Mouse (Mus musculus): ENCODE measurements around the gene Ccnd3. TPM values are rescaled to one million over a fixed set of nuclear protein-coding genes. Genes with fewer than 3 reads are reported as not detected.
"Not testable (repeated sequence)": the region's sequence is repeated elsewhere in the genome, so short reads cannot be mapped to it uniquely, and the experiment has no call there.

Gene Ccnd3
- total RNA-seq, 2 experiments from 2014 or later = 93.8 to 126 TPM

DNA sequence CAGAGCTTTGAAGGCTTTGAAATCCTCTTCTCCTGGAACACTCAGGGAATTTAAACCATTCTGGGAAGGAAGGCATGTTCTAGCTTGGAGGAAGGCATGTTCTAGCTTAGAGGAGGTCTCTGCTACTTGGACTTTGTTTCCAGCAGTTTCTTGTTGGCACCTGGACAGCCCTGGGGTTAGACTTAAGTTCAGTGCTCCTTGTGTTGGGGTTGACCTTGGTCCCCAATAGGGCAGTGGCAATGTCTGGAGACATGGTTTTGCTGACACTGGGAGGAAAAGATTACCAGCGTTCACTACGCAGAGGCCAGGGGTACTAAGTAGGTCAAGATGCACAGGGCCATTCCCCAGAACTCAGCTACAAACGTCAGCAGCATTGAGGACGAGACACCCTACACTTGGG, 29.7 kb upstream of the Ccnd3 start:
- DNase-seq = no peak
- intact Hi-C loops (cut with DNase I) = no loop called here

DNA sequence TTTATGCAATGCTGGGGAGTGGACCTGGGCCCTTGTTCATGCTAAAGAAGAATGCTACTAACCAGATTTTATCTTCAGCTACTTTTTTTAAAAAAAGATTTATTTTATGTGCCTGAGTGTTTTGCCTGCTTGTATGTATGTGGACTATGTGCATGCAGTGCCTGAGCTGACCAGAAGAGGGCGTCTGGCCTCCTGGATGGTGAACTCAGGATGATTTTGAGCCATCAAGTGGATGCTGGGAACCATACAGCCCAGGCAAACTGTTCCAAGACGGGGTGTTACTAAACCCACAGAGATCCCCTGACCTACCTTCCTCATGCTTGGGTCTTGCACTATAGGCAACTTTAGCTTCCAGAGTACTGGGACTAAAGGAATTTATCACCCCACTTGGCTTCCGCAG, 29.1 kb upstream of the Ccnd3 start:
- intact Hi-C loops (cut with DNase I) = no loop called here
- DNase-seq = no peak

DNA sequence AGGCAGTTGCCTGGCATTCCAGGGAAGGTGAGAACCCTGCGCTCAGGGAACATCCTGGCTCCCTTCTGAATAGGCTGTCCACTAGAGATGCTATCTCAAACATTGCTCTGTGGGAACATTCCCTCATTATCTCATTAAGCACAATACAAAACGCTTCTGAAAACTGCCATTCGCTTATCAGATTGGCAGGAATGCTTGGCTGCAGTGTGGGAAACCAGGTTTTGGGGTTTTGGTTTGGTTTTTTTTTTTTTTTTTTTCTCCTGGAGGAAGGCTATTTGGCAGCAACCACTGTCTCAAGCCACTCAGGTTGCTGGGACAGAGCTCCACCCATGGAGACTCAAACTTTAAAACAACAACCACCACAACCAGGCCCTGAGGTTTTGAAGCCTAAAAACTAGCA, 25.0 kb upstream of the Ccnd3 start:
- intact Hi-C loops (cut with DNase I) = loop anchor here (5.0 kb wide), 2 partner anchors 93 to 108 kb away; partner anchors contain the start of gene Guca1b
- DNase-seq = no peak

DNA sequence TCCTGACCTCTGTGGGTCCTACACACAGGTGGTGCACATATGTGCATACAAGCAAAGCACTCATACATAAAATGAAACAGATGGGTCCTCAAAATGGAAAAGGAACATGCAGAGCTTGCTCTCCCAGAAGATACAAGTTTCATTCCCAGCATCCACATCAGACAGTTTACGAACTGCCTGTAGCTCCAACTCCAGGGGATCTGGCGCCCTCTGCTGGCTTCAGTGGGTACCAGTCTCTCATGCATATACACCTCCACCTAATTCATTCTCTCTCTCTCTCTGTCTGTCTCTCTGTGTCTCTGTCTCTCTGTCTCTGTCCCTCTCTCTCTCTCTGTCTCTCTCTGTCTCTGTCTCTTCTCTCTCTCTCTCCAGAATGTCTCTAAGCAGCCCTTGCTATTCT, 22.4 kb upstream of the Ccnd3 start:
- intact Hi-C loops (cut with DNase I) = loop anchor here (2.0 to 5.0 kb wide), 3 partner anchors 74 to 110 kb away; partner anchors contain the start of gene Guca1b

DNA sequence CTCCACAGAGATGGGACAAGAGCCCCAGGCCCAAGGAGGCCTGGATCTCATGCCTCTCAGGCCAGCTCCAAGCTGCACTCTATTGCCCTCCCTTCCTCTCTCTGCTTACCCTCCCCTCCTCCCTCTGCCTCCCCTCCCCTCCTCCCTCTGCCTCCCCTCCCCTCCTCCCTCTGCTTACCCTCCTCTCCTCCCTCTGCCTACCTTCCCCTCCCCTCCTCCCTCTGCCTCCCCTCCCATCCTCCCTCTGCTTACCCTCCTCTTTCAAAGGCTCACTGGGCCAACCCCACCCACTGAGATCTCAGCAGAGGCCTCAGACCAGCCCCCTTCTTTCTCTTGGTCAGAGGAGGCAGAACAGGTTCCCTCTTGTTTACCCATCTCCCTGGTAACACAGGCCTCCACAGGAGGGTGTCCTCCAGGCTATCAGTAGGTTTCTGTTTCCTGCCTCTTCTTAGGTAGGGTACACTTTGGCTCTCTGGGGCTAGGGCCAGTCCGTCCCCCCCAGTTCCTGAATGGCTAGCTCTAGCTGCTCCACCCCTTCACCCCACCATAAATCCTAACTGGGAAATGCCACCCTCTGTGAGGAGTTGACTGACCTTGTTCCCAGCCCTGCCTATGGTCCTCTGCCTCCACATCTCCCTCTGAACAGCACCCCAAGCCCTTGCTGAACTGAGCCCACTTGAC, 20.5 kb upstream of the Ccnd3 start:
- intact Hi-C loops (cut with DNase I) = loop anchor here (5.0 kb wide), 2 partner anchors 97 to 112 kb away; partner anchors contain the start of gene Guca1b
- DNase-seq = no peak

More for the DNA sequence above, 22.4 kb upstream of the Ccnd3 start:
- DNase-seq = peak; percentile 73 to 81

DNA sequence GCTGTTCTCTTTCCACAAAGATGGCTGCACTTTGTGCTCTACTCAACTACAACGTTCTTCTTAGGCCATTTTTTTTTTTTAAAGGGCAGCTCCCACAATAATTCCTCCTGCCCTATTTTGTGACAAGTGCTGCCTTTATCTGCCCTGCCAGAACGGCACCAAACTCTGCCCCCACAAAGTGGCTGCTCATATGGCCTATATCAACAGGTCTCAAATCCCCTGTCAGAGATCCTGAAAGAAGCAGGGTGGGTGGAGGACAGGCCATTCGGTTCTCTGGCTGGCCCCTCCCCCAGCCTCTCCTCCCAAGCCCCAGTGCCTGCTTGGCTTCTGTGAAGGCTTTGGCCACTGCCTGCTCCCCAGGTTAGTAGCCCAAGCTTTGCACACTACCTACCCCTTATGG, 19.9 kb upstream of the Ccnd3 start:
- intact Hi-C loops (cut with DNase I) = loop anchor here (5.0 kb wide), 2 partner anchors 98 to 113 kb away; partner anchors contain the start of gene Guca1b

DNA sequence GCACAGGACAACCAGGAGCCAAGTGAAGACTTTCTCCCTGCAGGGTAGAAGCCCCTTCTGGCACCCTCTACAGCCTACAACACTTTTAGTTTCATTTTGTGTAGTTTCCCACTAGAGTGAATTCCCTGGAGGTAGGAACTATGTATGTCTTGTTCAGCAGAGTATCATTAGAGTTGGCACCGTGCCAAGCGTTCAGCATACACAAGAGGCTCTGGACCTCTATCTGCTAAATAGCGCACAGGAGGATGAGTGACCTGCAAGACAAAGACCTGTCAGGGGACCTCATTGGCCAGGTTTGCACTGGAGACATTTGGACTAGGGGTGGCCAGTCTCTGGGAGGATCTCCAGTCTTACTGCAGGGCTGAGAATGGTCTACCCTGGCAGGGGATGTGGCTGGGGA, 19.1 kb upstream of the Ccnd3 start:
- intact Hi-C loops (cut with DNase I) = no loop called here
- DNase-seq = no peak

More for the DNA sequence above, 19.9 kb upstream of the Ccnd3 start:
- DNase-seq = no peak

DNA sequence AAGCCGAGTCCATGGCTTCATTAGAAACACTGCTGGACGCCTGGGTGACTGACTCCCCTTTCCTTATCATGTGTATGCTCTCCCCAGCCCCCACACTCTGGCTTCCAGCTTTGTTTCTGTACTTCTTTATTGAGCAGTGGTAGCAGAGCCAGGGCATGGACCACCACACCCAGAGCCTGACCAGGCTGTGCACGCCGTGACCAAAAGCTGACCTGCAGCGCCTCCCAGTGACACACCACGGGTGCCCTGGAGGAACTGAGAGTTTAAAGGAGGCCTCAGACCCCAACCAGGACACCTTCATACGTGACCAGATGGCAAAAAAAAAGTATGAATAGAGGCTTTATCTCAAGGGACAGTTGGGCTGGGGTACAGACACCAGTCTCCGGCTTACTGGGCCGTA, 14.1 kb upstream of the Ccnd3 start:
- intact Hi-C loops (cut with DNase I) = no loop called here
- DNase-seq = no peak

DNA sequence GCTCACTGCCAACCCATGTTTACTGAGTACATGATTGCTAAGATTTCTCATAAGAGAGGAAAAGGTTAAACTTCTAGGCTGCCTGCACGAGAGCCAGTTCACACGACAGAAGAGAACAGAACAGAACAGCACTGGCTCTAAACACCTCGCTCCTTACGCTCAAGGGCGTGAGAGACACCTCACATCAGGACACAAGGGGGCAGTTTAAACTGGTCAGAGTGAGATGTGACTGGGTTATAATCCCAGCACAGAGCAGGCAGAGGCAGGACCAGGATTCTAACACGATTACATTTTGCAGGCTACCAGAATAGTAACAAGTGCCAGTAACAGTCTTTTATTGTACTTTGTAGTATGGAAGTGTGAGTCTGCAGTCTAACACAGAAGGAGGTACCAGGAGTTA, 12.1 kb upstream of the Ccnd3 start:
- no peak for DNase-seq
- intact Hi-C loops (cut with DNase I) = no loop called here

DNA sequence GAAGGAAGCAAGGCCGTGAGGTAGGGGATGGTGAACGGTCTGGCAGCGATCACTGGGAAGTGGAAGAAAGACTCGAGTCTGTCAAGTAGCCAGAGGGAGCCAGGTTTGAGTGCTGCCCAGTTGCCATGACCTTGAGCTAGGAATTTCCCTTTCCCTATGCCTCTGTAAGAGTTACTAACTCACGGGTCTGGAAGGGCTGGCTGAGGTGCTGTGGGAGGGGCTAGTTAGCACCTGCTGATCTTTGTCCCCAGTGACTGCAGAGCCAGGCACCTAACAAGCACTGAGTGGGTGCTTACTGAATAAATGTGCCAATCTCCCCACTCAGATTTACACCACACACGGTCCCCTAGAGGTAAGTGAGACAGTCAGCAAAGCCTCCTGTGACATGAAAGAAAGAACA, 11.2 kb upstream of the Ccnd3 start:
- intact Hi-C loops (cut with DNase I) = no loop called here
- DNase-seq = no peak

DNA sequence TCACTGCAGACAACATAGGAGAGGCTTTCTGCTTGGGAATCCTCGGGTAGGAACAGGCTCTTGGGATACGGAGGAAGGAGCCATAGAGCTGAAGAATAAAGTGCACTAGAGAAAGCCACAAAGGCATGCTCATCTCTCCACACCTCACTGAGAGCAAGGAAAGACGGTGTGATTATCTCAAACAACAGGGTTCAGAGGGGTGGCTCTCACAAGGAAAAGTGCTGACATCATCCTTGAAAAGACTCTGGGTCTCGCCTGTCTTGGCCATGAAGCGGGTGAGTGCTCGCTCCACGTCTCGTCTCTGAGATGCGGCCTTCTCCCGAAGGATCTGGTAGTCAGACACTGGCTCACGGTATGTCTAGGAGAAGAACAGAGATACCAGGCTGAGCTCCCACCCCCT, 10.7 kb upstream of the Ccnd3 start:
- no peak for DNase-seq

DNA sequence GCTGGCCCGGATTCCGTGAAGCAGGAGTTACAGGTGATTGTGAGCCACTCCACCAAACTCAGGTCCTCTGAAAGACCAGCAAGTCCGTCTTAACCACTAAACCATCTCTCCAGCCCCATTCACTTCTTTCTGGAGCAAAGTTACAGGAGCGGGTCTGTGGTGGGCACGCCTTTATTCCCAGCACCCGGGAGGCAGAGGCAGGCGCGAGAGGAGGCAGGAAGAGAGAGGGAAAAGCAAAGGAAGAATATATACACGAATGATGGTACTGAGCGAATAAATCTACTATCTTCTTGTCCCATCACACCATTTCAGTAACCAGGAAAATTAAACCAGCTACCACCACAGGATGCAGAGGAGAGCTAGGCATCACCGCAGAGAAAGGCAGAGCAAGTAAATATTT, 3.3 kb upstream of the Ccnd3 start:
- intact Hi-C loops (cut with DNase I) = no loop called here
- no peak for DNase-seq

More for the DNA sequence above, 10.7 kb upstream of the Ccnd3 start:
- intact Hi-C loops (cut with DNase I) = no loop called here

DNA sequence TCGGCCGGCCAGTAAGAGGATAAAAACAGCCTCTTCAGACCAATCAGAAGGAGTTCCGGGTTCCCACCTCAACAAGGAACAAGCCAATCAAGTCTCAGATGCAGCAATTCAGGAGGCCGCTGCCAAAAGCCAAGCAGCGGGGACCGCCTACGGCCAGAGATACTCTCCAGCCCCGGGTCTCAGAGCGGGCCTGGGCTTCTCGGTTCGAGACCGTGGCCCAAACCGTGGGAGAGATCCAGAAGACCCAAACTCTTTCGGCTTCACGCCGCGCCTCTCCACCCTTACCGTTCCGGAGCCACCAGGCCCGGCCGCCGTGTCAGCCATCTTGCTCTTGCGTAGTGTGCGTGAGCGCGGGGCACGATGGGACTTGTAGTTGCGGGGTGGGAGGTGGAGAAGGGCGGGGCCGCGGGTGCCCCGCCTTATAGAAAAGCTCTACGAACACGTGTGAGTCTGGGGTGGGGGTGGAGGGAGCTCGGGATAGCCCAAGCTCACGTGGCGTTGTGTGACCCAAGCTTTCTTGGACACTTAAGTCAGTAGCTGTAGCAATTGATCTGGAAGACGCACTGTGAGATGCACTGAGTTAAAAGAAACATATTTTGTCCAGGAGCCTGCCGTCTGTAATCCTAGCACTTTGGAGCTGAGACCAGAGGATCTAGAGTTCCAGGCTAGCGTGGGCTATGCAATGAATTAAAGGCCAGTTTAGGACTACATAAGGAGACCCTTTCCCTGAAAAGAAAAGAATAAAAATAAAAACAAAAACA, 2.7 kb upstream of the Ccnd3 start, which contains the start of gene Taf8:
Gene Taf8 (minus strand): TSS at position 347 of the 761 bp plus-strand sequence.
- DNase-seq = peak; percentile 92 to 93
- intact Hi-C loops (cut with DNase I) = no loop called here

DNA sequence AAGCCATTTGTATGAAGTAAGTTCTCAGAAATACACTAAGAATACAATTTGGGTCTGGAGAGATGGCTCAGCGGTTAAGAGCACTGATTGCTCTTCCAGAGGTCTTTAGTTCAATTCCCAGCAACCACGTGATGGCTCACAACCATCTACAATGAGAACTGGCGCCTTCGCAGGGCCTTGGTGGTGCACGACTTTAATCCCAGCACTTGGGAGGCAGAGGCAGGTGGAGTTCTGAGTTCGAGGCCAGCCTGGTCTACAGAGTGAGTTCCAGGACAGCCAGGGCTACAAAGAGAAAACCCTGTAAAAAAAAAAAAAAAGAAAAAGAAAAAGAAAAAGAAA, 2.2 kb upstream of the Ccnd3 start:
- intact Hi-C loops (cut with DNase I); DNase-seq: not testable (repeated sequence)

DNA sequence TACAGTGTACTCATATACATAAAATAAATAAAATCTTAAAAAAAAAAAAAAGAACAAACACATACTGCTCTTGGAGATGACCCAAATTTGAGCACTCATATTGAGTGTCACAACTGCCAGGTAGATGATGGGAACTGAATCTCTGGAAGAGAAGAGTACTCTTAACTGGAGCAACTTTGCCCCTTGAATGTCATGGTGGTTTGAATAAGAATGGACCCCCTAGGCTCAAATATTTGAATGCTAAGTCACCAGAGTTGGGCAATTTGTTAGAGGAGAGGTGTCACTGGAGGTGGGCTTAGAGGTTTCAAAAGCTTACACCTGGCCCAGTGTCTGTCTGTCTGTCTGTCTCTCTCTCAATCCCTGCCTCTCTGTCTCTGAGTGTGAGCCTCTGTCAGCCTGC, 1.2 kb upstream of the Ccnd3 start:
- intact Hi-C loops (cut with DNase I) = no loop called here

DNA sequence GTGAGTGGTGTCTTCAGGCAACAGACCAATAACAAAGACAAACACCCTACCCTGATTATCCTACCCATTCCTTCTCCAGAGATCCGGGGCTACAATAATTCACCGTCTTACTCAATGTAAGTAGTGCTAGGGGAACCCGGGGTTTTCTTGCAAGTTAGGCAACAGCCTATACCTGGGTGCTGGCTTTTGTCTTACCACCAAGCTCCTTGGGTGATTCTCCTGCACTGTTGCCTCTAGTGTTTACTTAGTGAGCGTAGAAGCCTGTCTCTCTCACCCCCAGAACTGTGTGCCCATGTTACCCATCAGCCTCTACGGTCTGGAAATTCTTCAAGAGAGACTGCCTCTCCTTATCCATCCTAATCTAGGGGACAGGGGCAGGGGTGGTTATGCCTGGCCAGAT, 623 bp upstream of the Ccnd3 start:
- no peak for DNase-seq
- intact Hi-C loops (cut with DNase I) = no loop called here

More for the DNA sequence above, 1.2 kb upstream of the Ccnd3 start:
- no peak for DNase-seq

DNA sequence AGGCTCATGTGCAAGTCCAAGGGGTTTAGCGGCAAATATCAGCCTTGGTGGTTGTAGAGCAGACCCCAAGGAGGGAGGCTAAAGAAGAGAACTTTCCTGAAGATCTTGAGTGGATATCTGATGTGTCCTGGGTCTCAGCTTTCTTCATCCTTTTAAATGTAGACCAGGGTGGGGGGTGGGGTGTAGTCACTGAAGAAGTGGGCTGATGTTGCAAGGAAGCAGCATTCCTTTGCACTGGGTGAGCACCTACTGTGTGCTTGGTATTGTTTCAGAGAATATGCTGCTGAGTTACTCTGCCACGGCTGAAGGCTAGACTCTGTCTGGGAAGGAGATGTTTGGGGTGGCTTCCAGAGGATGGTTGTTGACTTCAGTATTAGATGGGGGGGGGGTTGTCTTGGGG, 715 bp downstream of the Ccnd3 start:
- intact Hi-C loops (cut with DNase I) = no loop called here
- DNase-seq = no peak

DNA sequence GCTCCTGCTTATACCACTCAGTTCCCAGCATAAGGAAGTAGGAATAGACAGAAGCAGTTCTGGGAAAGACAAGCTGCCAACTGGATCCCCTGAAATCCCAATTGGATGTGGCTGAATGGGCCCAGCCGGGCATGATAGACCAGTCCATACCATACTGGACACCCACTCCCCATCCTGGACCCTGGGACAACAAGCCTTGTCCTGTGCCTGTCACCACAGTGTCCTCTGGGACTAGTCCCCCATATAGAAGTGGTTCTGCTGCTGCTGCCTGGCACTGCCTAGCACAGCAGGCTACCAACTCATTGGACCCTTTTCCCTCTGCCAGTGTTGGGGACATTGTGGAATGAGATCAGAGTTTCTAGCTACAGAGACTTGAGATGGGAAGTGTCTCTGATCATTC, 1.2 kb downstream of the Ccnd3 start:
- intact Hi-C loops (cut with DNase I) = no loop called here
- no peak for DNase-seq

DNA sequence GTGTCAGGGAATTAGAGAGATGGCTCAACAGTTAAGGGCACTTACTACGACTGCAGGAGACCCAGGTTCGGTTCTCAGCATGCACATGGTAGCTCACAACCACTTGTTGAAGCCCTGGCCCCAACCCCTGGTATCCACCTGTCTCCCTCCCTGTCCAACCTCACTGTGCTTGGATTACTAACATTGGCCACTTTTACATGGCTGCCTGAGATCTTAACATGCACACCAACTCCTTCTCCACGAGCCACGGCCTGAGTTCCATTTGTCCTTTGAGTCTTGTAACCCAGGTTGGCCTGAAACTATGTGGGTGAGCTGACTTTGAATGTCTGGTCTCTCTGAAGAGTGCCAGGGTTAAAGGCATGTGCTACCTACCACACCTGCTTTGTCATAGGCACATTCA, 1.8 kb downstream of the Ccnd3 start:
- DNase-seq = no peak
- intact Hi-C loops (cut with DNase I) = no loop called here

DNA sequence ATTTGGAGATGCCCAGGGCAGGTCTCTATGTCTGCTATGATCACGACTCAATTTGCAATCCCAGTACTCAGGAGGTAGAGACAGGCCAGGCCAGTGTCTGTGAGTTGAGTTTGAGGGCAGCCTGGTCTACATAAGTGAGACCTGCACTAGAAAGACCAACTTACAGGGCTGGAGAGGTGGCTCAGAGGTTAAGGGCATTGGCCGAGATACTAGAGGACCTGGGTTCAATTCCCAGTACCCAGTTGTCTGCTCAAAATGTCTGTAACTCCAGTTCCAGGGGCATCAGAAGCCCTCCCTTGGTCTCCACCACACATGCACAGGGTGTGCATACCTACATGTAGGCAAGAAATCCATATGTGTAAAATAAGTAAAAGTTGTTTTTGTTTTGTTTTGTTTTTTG, 2.7 kb downstream of the Ccnd3 start:
- intact Hi-C loops (cut with DNase I) = no loop called here
- no peak for DNase-seq

DNA sequence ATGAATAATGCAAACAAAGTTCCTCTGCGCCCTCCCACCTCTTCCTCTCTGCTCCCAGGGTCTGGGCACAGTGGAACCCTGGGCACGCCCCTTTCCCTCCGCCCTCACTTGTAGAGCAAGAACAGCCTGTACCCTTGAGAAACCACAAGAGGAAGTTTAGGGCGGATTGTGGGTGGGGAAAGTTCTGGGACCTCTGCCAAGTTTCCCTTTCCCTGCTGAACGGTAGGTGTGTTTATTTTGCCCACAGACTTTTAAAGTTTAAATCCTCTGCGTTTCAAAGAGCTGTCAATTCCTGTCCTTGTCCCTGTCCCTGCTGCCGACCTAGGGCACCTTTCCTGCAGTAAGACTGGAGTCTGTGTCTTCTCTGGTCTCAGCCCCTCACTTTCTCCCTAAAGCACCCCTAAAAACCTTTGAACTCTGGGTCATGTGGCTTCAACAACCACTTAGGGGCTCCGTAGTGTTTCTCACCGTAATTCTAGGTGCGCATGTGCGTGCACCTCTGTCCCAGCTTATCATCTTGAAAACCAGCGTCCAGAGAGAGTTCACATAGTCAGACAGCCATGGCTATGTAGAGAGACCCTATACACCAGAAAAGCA, 3.3 kb downstream of the Ccnd3 start:
- DNase-seq = peak; percentile 93 to 94
- intact Hi-C loops (cut with DNase I) = no loop called here
